Mouse (Mus musculus) embryonic facial prominence, embryonic 12.5 days (tissue): ENCODE data around the gene Tmem128. TPM values are rescaled to one million over a fixed set of nuclear protein-coding genes. Genes with fewer than 3 reads are reported as not detected.

Experiments
- ATAC-seq: fragments of 200-750 bp; cut with Nextera tagmentation; 2 replicates; pipeline ENCODE4 v1.8.0; 2017; ENCODE audit not compliant: insufficient number of reproducible peaks, insufficient read depth, low FRiP score, low TSS enrichment
- H3K27ac ChIP-seq: fragments of 300-500 bp; sonication (generic); 2 replicates; pipeline ENCODE4 v1.5.1; 2016; ENCODE audit warnings: mild to moderate bottlenecking
- H3K27me3 ChIP-seq: fragments of 300-500 bp; sonication (generic); 2 replicates; pipeline ENCODE4 v1.6.1; 2016; ENCODE audit warnings: mild to moderate bottlenecking, moderate library complexity
- H3K36me3 ChIP-seq: fragments of 300-500 bp; sonication (generic); 2 replicates; pipeline ENCODE4 v1.6.1; 2016; ENCODE audit warnings: mild to moderate bottlenecking
- H3K4me1 ChIP-seq: fragments of 300-500 bp; sonication (generic); 2 replicates; pipeline ENCODE4 v1.6.1; 2016
- H3K4me2 ChIP-seq: fragments of 300-500 bp; sonication (generic); replicated peaks from 2 replicates; pipeline ENCODE4 v1.6.1; 2016; ENCODE audit warnings: mild to moderate bottlenecking, moderate library complexity
- H3K4me3 ChIP-seq: fragments of 300-500 bp; sonication (generic); 2 replicates; pipeline ENCODE4 v1.5.1; 2016; ENCODE audit warnings: mild to moderate bottlenecking
- H3K9ac ChIP-seq: fragments of 300-500 bp; sonication (generic); 2 replicates; pipeline ENCODE4 v1.6.1; 2016; ENCODE audit warnings: mild to moderate bottlenecking, moderate library complexity
- H3K9me3 ChIP-seq: fragments of 300-500 bp; sonication (generic); 2 replicates; pipeline ENCODE4 v1.6.1; 2016; ENCODE audit warnings: mild to moderate bottlenecking, moderate library complexity
- WGBS: fragments of 180-500 bp; shearing (Covaris S2); methylation state at CpG from one replicate; pipeline ENCODE4 v1.1.7; 2016; 5-methylcytosine and 5-hydroxymethylcytosine counted together
- polyA plus RNA-seq: library from polyadenylated mRNA; unstranded; fragments of >200 nt; fragmentation: Nextera tagmentation; extraction: Ambion mirVana; gene quantifications from 2 replicates; pipeline ENCODE4 v1.2.1, GENCODE M21; 2016

The Tmem128 gene
- 66.1 and 71.3 TPM in 2 replicates for polyA plus RNA-seq

DNA sequence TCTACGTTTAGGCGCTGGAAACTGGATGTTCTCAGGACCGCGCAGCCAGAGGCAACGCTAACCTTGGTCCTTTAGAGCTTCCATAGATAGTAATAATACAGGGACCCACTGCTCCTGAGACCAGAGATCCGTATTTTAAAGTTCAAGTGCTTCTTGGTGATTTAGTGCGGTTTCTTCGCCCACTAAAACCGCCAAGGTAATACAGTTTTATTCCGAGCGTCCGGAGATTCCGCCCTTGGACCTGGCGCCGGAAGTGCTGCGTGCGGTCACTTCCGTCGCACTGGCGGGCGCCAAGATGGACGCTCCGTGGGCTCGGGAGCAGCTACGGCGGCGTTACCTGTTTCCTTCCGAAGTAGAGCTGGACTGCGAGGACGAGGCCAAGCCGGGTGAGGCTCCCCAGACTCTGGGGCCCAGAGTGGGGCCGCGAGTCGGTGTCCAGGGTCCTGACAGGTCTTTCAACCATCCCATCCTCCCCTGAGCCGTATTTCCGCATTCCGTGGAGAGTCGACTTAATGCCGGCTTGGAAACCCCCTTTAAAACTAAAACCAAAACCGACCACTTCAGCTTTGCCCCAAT lies at the start of gene Tmem128:
Gene Tmem128 (plus strand): TSS at position 79 of the 576 bp plus-strand sequence.
- Histone ChIP-seq H3K9me3 (no peaks in the 10 kb centered on the region), H3K9ac (peak within 1 kb of the TSS; percentile 60), H3K4me1 (0 out of 2 replicates have a peak, but pooled peaks cover 3% of the 10 kb centered on the region), H3K27me3 (no peaks in the 10 kb centered on the region), H3K36me3 (peaks cover 30% of the 10 kb centered on the region), H3K27ac (peak within 1 kb of the TSS; percentile 85), H3K4me2 (peak within 1 kb of the TSS; percentile 67), H3K4me3 (peak within 1 kb of the TSS; percentile 56)
- no peak for ATAC-seq
- under 1% methylated on average over 40 of the region's 40 CpGs for WGBS

DNA sequence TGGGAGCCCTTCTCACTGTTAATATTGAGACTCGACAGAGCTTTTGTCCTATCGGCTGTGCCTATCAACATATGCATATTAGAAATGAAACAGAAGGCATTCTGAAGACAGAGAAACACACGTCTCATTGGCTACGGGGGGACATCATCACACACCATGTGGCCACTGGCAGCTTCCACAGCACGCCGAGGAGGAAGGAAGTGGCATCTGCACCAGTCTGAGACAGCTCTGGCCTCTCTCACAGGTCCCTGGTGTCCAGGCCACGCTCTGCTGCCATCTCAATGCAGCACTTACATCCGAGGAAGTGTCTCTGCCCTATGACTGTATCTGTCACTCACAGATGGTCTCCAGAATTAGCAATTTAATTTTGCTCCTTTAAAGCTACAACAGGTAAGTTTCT lies 48.3 kb upstream of the Tmem128 start:
- 91% methylated on average over 8 of the region's 8 CpGs for WGBS
- no peak overlapping the region for H3K27ac ChIP-seq
- no peaks in the 10 kb centered on the region for H3K9me3 ChIP-seq
- no peaks in the 10 kb centered on the region; the same call in 1 of the 2 replicates for H3K4me1 ChIP-seq
- no peaks in the 10 kb centered on the region for H3K27me3 ChIP-seq
- no peak overlapping the region for H3K4me2 ChIP-seq
- H3K9ac ChIP-seq = no peak overlapping the region
- no peak for ATAC-seq
- H3K4me3 ChIP-seq = no peak overlapping the region
- peaks cover 68% of the 10 kb centered on the region for H3K36me3 ChIP-seq

DNA sequence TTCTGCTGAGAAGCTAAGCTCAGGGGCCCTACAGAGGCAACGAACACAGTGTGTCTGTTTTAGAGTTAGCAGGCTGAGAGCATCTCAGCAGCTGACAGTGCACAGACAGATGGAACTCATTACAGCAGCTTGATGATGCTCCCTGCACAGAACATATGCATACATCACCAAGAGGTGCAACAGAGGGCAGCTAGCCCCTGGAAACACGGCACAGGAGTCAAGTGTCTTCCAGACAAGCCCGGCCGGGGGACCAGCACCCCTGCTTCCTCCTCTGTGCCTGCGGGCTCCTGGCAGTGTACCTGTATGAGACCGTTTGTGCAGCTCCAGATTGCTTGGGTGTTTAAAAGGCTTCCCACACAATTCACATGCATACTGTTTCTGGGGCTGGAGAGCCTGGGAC lies 47.0 kb upstream of the Tmem128 start:
- 47% methylated on average over 6 of the region's 6 CpGs for WGBS
- H3K4me2 ChIP-seq = no peak overlapping the region
- H3K27ac ChIP-seq = 0 out of 2 replicates have a peak overlapping the region, but pooled peaks have one; percentile 36
- no peaks in the 10 kb centered on the region for H3K9me3 ChIP-seq
- ATAC-seq = no peak
- H3K36me3 ChIP-seq = peaks cover 72% of the 10 kb centered on the region
- H3K4me3 ChIP-seq = no peak overlapping the region
- no peaks in the 10 kb centered on the region; the same call in 1 of the 2 replicates for H3K4me1 ChIP-seq
- no peak overlapping the region for H3K9ac ChIP-seq
- H3K27me3 ChIP-seq = no peaks in the 10 kb centered on the region

DNA sequence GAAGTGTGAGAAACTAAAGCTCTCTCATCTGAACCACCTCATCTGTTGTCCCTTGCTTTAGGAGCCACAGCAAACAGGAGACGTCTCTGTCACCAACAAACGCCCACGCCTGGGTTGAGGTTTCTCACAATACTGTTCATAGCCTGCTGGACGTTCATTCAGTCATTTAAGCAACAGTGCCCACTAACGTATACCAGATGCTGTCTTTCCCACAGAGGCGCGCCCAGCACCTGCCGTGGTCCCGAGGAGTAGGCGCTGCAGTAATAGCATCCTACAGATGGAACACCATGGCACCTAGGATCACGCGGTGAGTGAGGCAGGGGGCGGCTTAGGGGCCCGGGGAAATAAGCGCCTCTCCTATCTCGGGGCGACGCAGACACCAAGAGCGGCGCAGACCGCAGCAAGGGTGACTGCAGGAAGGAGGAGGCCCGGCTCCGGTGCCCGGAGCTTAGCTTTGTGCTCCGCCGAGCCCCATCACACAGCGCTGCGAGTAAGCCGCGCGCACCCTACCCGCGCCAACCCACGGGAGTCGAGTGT lies 40.1 kb upstream of the Tmem128 start:
- peak overlapping the region; percentile 67 for H3K9ac ChIP-seq
- H3K36me3 ChIP-seq = peaks cover 28% of the 10 kb centered on the region
- H3K4me3 ChIP-seq = peak overlapping the region; percentile 89
- no peaks in the 10 kb centered on the region for H3K27me3 ChIP-seq
- H3K9me3 ChIP-seq = no peaks in the 10 kb centered on the region
- peak overlapping the region; percentile 90 for H3K4me2 ChIP-seq
- under 1% methylated on average over 35 of the region's 35 CpGs for WGBS
- peak; percentile 71 for ATAC-seq
- H3K4me1 ChIP-seq = peaks cover 20% of the 10 kb centered on the region
- peak overlapping the region; percentile 69 for H3K27ac ChIP-seq

DNA sequence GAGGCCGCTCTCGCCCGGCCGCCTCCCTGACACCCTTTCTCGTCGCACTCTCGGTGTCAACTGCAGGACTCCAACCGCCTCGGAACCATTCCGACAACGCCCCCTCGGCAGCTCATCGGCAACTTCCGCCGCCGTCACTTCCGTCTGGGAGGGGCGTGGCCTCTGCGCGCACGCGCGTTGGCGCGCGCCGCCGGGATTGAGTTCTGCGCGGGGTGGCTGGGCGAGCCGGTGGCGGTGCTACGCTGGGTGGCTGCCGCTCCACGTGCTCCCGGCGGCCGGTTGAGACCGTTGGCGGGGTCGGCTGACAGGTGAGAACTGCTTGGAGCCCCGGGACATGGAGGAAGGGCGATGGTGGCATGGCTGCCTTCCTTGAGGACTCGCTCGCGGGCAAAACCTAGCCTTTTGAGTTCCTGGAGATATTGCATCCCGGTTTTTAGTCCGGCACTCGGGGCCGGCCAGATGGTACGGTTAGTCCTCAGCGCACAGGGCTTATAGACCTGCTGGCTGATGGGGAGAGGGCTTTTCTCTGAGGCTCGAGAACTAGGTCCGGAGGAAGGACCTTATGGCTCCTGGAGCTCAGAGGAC lies 39.6 kb upstream of the Tmem128 start, which contains the start of the genes Zbtb49 and Lyar:
Gene Zbtb49 (minus strand): TSS at position 130 of the 585 bp plus-strand sequence.
Gene Lyar (plus strand): TSS at position 143 of the 585 bp plus-strand sequence.
- Histone ChIP-seq H3K27ac (peak within 1 kb of the TSS; percentile 69), H3K27me3 (no peaks in the 10 kb centered on the region), H3K4me2 (peak within 1 kb of the TSS; percentile 90), H3K9ac (peak within 1 kb of the TSS; percentile 67), H3K4me1 (peaks cover 20% of the 10 kb centered on the region), H3K9me3 (no peaks in the 10 kb centered on the region), H3K4me3 (peak within 1 kb of the TSS; percentile 89), H3K36me3 (peaks cover 27% of the 10 kb centered on the region)
- under 1% methylated on average over 55 of the region's 55 CpGs for whole genome bisulfite sequencing
- peak; percentile 79 for ATAC-seq

DNA sequence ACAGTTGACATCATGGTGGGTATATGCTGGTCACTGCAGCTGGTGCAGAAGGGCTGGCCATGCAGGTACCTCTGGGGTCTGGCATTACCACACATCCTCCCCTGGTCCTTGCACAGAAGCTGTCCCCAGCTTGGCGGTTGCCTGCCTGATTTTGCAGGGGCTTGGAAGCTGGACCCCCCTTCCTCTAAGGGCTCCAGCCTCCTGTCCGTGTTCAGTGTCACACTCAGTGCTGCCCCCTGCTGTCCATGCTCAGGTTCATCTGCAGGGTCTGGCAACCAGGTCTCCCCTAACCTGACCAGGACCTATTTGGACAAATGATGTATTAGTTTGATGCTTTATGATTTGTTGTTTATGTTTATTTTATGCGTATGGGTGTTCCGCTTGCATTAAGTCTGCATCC lies 24.6 kb upstream of the Tmem128 start:
- Histone ChIP-seq H3K9me3 (no peaks in the 10 kb centered on the region), H3K27me3 (no peaks in the 10 kb centered on the region), H3K36me3 (peaks cover 43% of the 10 kb centered on the region), H3K4me2 (no peak overlapping the region), H3K4me3 (no peak overlapping the region), H3K4me1 (no peaks in the 10 kb centered on the region), H3K9ac (no peak overlapping the region), H3K27ac (no peak overlapping the region)
- WGBS = 65% methylated on average over 4 of the region's 4 CpGs
- ATAC-seq = no peak

DNA sequence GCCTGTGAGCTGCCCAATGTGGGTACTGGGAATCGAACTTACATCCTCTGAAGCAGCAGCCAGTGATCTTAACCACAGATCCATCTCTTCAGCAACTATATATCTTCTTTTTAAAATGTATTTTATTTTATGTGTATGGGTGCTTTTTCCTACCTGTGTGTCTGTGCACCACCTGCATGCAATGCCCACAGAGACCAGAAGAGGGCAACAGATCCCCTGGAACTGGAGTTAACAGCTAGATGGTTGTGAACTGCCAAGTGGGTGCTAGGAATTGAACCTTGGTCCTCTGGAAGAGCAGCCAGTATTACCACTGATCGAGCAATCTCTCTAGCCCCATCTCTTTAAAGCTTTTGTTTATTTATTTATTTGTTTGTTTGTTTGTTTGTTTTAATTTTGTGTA lies 23.4 kb upstream of the Tmem128 start:
- H3K4me3 ChIP-seq = no peak overlapping the region
- H3K36me3 ChIP-seq = peaks cover 31% of the 10 kb centered on the region
- no peak for ATAC-seq
- no peak overlapping the region for H3K4me2 ChIP-seq
- 93% methylated on average over 2 of the region's 2 CpGs for WGBS
- H3K9ac ChIP-seq = no peak overlapping the region
- H3K27me3 ChIP-seq = no peaks in the 10 kb centered on the region
- H3K4me1 ChIP-seq = 0 out of 2 replicates have a peak, but pooled peaks cover 3% of the 10 kb centered on the region
- H3K27ac ChIP-seq = no peak overlapping the region
- no peaks in the 10 kb centered on the region for H3K9me3 ChIP-seq

DNA sequence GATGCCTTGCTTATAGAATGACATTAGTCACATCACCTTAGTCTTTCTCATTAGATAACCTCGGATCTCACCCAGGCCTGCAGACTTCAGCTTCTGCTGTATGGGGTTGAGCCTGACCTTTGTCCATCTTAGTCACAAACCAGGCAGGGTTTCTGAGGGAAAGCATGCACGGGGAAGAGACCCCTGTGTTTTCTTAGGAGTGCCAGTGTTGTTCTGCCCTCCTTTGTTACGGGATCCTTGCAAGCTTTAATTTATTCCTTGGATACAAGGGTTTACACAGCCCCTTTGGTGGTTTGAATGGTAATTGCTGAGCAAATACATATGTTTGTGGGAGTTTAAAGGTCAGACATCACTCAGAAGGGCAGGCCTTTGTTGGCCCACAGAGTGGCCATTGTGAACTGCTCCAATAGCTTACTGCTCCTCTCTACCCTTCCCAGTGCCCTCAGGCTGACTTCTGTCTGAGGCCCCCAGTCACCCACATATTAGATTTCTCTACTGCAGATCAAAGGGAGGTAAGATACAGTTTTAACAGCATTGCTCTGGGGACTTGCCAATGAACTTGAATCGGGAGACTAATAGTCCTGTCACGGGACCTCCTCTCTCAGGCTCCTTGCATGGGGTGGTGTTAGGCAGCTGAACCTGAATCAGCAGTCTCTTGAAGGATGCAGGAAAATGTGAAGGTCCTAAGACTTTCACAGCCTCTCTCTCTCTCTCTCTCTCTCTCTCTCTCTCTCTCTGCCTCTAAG lies 19.1 kb upstream of the Tmem128 start:
- H3K4me2 ChIP-seq = no peak overlapping the region
- H3K4me3 ChIP-seq = no peak overlapping the region
- WGBS = 15% methylated on average over 5 of the region's 5 CpGs
- no peaks in the 10 kb centered on the region for H3K27me3 ChIP-seq
- no peaks in the 10 kb centered on the region for H3K9me3 ChIP-seq
- no peak overlapping the region for H3K27ac ChIP-seq
- no peak overlapping the region for H3K9ac ChIP-seq
- no peak for ATAC-seq
- H3K4me1 ChIP-seq = 0 out of 2 replicates have a peak, but pooled peaks cover 3% of the 10 kb centered on the region
- no peaks in the 10 kb centered on the region for H3K36me3 ChIP-seq

DNA sequence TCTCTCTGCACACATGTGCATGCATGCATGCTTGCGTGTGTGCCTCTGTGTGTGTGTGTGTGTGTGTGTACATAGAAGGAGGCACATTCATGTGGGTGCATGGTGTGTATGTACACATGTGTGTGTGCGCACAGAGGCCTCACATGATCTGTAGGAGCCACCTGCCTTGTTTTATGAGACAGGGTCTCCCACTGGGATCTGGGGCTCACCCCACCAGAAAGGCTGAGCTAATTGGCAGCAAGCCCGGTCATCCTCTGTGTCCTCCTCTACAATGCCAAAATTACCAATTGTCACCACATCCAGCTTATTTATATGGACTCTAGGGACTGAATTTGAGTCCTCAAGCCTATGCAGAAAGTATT lies 18.5 kb upstream of the Tmem128 start:
- no peak overlapping the region for H3K4me3 ChIP-seq
- no peak overlapping the region for H3K9ac ChIP-seq
- 80% methylated on average over 3 of the region's 3 CpGs for WGBS
- ATAC-seq = no peak
- 0 out of 2 replicates have a peak, but pooled peaks cover 3% of the 10 kb centered on the region for H3K4me1 ChIP-seq
- no peaks in the 10 kb centered on the region for H3K27me3 ChIP-seq
- H3K9me3 ChIP-seq = no peaks in the 10 kb centered on the region
- no peak overlapping the region for H3K4me2 ChIP-seq
- H3K27ac ChIP-seq = no peak overlapping the region
- no peaks in the 10 kb centered on the region for H3K36me3 ChIP-seq

DNA sequence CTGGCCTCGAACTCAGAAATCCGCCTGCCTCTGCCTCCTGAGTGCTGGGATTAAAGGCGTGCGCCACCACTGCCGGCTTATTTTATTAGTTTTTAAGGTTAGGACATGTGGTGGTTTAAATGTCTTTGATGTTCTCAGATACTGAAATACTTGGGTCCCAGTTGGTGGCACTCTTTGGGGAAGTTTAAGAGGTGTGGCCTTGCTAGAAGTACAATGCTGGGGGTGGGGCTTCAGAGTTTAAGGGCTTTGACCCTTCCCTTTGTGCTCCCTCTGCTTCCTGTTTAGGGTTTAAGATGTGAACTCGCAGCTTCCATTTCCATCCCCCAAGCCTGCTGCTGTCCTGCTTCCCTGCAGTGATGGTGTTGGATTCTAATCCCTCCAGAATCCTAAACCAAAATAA lies 18.0 kb upstream of the Tmem128 start:
- Histone ChIP-seq H3K4me1 (0 out of 2 replicates have a peak, but pooled peaks cover 3% of the 10 kb centered on the region), H3K27me3 (no peaks in the 10 kb centered on the region), H3K4me3 (no peak overlapping the region), H3K36me3 (no peaks in the 10 kb centered on the region), H3K4me2 (no peak overlapping the region), H3K9me3 (no peaks in the 10 kb centered on the region), H3K27ac (no peak overlapping the region), H3K9ac (no peak overlapping the region)
- ATAC-seq = no peak
- 80% methylated on average over 6 of the region's 6 CpGs for WGBS

DNA sequence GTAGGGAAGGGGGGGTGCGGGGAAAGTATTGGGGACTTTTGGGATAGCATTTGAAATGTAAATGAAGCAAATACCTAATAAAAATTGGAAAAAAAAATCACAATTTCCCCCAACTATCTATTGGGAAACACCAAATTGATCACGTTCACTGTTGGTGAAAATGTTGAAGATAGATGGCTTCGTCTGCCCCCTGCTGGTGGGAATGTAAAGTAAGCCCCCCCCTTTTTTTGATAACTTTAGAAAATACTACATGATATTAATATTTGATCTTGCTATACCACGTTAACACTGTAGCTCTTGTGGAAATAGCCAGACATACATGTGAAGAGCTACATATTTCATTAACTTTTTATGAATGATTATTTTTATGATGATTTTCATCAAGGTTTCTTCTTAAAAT lies 4.8 kb upstream of the Tmem128 start:
- no peaks in the 10 kb centered on the region for H3K4me1 ChIP-seq
- no peaks in the 10 kb centered on the region for H3K9me3 ChIP-seq
- no peak overlapping the region for H3K4me2 ChIP-seq
- no peaks in the 10 kb centered on the region for H3K27me3 ChIP-seq
- no peaks in the 10 kb centered on the region for H3K36me3 ChIP-seq
- 37% methylated on average over 4 of the region's 4 CpGs for WGBS
- H3K27ac ChIP-seq = no peak overlapping the region
- H3K4me3 ChIP-seq = no peak overlapping the region
- ATAC-seq = no peak
- no peak overlapping the region for H3K9ac ChIP-seq
